Mouse (Mus musculus) retina, adult 2 months (tissue): ENCODE results near the gene Usb1.

Experiments used
- DNase-seq: peaks from one replicate; pipeline ENCODE4 v3.0.0-alpha.2; 2012; ENCODE audit warnings: low read depth, low spot score

Gene Usb1

DNA sequence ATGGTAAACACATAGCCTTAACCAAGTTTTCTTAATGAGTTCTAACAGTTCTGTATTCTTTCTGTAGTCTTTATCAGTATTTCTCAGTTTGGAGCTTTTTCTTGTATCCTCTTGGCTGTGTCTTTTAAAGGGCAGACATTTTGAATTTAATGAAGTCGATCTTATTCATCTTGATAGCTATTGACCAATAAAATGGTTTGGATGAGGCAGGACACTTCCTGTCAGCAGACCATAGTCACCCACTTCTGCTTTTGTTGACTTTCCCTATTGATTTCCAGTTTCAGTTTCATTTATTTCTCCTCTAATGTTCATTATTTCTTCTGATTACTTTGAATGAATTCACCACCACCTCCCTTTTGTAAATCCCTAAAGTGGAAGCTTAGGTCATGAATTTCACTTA lies 3.6 kb downstream of the Usb1 start:
- DNase-seq = no peak

GRCm38 (mm10) chr8:95336363-95336762 lies 4.3 kb downstream of the Usb1 start:
- no peak for DNase-seq

DNA sequence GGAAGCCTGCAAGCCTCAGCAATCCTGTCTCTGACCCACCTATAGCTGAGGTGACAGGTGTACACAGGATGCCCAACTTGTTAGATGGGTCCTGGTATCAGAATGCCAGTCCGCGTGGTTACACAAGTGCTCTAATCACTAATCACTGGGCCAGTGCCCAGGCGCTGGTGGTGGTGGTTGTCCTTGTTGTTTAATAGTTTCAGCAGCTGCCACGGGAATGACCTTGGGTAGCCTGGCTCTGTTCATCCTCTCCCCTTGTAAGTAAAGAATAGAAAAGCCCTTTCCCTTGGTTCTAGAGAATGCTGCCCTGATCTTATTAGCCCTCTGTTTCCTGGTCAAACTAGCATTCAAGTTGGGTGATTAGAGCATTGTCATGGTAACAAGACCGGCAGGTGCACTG lies 9.6 kb downstream of the Usb1 start:
- no peak for DNase-seq

- no peak for DNase-seq
Observed at GRCm38 (mm10) chr8:95344668-95345067, 12.6 kb downstream of the Usb1 start.

- DNase-seq = no peak
Observed at GRCm38 (mm10) chr8:95346643-95347545, 14.8 kb downstream of the Usb1 start.

DNA sequence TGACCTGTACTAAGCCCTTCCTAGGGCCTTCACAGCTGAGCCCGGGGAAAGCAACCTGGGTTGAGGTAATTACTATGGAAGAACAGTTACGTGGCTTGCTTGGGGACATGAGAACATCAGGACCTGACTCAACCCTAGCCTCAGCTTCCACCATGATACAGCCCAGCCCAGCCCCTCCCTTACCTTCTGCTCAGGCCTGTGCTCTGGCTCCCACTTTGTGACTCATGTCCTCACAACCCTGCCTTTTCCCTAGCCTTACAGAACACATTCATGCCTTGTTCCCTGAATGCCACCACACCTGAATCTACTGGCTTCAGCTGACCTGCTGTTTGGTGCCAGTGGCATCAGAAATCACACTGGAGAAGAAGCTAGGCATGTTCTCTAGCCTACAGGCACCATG lies 16.3 kb downstream of the Usb1 start:
- DNase-seq = no peak

GRCm38 (mm10) chr8:95348811-95349630 lies 16.9 kb downstream of the Usb1 start:
- DNase-seq = no peak

GRCm38 (mm10) chr8:95351461-95351860 lies 19.4 kb downstream of the Usb1 start:
- no peak for DNase-seq

- DNase-seq = no peak
Observed at GRCm38 (mm10) chr8:95352151-95352870, 20.2 kb downstream of the Usb1 start, which contains the start of gene Mmp15. Mmp15 (plus strand) TSS chr8:95352268.

GRCm38 (mm10) chr8:95352871-95353866 lies 21.1 kb downstream of the Usb1 start:
- no peak for DNase-seq

DNA sequence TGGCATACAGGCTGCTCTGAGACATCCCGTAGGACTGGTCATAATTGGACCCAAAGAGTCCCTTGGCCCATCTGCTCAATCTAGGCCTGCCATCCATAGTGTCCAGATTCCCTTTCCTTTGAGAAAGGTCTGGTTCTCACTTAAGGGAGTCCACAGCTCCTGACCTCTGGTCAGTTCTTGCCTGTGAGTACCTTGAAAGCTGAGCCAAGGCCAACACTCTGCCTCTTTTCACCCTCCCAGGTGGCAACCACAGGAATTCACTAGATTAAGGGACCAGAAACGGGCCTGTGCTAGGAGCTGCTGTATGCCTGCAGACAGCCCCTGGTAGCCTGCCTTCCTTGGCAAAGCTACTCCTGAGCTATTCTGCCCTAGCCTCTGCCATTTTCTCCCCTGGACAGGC lies 22.5 kb downstream of the Usb1 start:
- no peak for DNase-seq

DNA sequence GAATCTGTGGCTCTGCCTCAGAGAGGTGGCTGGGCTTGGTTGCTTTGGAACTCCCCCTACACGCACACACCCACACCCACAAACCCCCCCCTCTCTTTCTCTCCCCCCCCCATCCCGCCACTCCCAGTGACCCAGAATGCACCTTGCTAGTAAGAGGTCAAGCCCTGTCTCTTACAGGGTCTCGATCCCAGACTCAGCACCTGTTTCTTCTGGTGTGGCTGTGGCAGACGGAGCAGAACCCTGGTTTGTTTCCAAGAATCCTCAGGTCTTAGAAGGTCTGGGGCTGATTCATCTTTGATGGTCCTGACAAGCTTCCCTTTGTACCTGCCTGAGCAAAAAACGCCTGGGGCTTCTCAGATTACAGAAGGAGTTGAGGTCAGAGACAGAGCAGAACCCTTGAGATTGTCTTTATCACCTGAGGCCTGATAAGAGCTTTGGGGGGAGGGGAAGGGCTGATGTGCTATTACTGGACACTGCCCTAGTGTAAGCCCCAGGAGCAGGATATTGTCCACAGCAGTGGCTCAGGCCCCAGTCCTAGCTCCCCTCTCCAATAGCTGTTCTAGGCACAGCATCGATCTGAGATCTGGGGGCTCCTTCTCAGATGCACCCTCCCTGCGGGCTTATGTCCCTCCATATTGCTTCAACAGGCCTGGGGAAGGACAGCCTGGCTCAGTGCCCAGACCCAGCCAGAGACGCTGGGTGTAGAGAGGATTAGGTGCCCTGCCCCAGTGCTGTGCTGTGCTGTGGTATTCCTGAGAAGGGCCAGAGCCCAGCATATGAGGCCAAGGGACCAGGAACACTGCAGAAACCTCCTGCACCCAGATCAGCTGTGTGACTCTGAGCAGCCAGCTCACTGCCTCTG lies 26.7 kb downstream of the Usb1 start:
- no peak for DNase-seq

DNA sequence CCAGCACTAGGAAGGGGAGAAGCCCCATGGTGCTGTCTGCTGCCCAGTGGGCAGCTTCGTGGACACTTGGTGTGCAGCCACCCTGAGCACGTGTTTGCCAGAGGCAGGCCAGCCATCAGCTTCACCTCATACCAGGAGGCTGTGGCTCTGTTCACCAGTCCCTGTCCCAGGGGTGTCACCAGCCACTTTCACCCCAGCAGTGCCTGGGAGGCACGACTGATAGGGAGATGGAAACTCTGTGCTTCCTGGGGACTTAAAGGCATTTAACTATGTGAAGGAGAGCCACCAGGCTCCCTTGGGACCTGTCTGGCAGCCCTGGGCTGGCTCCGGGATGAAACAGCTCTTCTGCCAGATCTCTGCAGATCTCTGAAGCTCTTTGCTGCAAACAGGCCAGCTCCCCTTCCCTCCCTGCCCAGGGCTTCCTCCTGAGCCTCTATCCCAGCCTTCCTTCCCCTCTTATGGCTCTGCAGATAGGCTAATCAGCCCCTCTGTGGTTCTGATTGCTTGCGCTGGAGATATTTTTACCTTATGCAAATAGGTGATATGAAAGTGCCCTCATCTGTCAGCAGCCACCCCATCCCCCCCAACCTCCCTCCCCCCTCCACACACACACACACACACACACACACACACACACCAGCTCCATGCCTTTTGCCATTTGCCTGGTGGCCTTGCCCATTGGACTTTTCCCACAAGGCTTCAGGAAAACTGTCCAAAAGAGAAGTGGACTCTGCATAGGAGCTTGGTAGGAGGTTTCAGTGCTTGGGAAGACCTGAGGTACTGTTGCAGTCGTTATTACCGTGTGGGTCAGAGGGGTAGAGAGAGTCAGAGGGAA lies 28.3 kb downstream of the Usb1 start:
- DNase-seq = no peak

GRCm38 (mm10) chr8:95361016-95361341 lies 28.9 kb downstream of the Usb1 start:
- DNase-seq = no peak

GRCm38 (mm10) chr8:95362272-95362671 lies 30.2 kb downstream of the Usb1 start:
- DNase-seq = no peak

DNA sequence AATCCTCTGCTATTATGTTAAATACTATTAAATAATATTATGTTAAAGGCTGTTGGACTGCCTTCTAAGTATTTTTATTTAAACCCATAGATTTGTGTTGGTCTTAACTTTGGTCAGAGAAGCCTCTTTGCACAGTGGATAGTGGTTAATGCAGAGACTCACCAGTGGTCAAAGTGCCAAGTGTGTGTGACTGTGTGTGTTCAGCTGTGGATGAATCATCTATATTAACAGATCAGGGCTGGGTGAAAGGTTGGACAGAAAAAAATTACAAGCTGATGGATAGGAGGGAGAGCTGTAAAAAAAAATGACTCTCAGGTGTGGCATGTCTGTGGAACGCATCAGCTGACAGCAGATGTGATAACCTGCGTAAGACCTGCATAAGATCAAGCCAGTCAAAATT lies 31.8 kb downstream of the Usb1 start:
- no peak for DNase-seq

DNA sequence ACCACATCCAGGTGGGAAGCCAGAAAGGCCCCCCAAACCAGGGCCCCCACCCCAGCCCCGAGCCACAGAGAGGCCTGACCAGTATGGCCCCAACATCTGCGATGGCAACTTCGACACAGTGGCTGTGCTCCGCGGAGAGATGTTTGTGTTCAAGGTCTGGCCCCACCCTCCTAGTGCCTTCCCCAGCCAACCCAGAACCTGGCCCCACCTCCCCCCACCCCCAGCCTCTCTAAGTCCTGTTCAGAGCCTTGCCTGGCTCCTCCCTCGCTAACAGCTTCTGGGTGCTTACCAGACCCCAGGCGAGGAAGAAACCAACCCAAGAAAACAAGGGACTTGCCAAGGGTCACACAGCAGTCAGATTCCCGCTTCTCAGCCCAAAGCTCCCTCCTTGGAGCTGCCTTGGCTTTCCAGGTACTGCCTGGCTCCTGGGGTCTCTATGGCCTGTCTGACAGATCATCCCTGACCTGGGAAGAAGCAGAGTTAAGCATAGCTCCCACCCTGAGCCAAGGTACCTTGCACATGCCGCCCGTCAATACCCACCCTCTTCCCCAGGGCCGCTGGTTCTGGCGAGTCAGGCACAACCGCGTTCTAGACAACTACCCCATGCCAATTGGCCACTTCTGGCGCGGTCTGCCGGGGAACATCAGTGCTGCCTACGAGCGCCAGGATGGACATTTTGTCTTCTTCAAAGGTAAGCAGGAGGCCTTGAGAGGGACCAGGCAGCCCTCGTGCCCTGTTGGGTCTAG lies 37.7 kb downstream of the Usb1 start:
- no peak for DNase-seq

- no peak for DNase-seq
Observed at GRCm38 (mm10) chr8:95373389-95374002, 41.4 kb downstream of the Usb1 start.
